Mouse (Mus musculus): Measurements from ENCODE around the gene Iyd. TPM values are rescaled to one million over a fixed set of nuclear protein-coding genes. Genes with fewer than 3 reads are reported as not detected.

Gene Iyd
- total RNA-seq, 2 experiments from 2014 or later: 8.2 to 9.9 TPM

DNA sequence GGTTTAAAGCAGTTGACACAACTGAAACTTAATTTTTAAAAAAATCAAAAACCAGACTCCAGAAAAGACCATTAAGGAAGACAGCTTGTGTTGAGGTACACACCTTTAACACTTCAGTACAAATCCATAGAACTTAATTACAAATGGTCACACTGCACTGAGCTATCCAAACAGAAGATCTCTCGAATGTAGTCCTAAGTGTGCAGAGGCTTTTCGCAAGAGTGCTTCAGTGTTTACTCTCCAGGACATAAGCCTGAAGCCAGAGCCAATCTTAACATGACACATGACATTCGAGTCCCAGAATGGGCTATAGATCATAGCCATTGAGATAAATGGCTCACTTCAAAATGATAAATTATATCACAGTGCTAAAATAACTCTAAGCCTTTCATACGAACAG is 25.1 kb downstream of the Iyd start:
- DNase-seq (ENCODE audit: low spot score in 2 of 2): no peak
- no peak for TF ChIP-seq CTCF (conservative IDR thresholded peaks at IDR 0.05)
- Histone ChIP-seq H3K4me3 (no peak overlapping the region), H3K27ac (no peak overlapping the region)

DNA sequence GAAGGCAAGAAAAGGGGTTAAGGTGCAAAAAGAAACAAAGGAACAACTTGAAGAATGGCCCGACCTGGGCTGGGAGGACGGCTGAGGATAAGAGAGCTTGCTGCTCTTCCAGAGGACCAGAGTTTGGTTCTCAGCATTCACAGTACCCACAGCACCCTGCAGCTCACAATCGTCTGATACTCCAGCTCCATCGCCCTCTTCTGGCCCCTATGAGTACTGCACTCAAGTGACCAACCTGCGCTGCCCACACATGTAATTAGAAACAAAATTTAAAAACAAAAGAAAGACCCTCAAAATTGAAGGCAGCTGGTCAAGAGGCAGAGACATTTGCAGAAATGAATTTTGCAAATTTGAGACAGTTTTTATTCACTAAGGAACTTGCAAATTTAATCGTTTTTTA is 27.8 kb downstream of the Iyd start:
- TF ChIP-seq CTCF (conservative IDR thresholded peaks at IDR 0.05): peak; percentile 58
- no peak overlapping the region for H3K27ac ChIP-seq
- no peak for DNase-seq (ENCODE audit: low spot score in 2 of 2)

DNA sequence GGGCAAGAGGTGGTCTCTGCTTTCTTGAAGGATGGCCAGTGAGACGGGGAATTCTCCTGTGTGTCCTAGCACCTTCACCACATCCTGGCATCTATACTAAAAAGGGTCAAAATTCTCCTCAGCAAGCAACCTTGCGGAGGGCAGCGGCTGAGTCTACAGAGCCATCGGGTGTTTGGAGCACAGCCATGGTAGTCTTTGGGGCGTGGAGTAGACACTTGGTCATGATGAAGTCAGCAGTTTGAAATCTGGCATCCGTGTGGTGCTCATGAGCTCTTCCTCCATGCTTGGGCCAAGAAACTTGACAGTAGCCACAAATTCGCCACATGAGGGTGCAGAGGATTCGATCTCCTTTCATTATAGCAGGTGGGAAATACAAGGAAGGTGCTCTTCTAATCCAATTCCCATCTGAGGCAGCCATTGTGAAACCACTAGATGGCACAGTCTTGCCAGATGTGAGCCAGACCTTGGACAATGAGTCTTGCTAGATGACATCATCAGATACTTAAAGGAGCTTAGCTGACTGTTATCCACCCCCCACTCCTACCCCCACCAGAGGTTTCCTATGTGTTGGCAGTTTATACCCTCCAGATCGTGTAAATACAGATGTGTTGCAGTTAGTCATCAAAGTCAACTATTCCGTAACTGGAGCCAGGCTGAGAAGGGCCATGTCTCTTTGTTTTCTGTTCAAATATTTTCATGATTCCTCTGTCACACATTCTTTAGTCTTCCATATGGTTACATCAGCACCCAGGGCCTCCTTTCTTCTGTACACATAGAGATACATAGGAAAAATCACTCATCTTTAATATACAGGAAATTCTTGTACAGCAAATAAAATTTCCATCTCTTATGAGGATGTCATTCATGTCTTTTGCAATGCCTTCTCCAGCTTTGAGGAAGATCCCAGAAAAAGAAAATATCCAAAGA is 32.9 kb downstream of the Iyd start:
- TF ChIP-seq CTCF (conservative IDR thresholded peaks at IDR 0.05): peak; percentile 84
- DNase-seq (ENCODE audit: low spot score in 2 of 2): peak; percentile 18 to 23
- Histone ChIP-seq H3K4me3 (no peak overlapping the region), H3K27ac (no peak overlapping the region)

More for the DNA sequence above, 27.8 kb downstream of the Iyd start:
- no peak overlapping the region for H3K4me3 ChIP-seq

DNA sequence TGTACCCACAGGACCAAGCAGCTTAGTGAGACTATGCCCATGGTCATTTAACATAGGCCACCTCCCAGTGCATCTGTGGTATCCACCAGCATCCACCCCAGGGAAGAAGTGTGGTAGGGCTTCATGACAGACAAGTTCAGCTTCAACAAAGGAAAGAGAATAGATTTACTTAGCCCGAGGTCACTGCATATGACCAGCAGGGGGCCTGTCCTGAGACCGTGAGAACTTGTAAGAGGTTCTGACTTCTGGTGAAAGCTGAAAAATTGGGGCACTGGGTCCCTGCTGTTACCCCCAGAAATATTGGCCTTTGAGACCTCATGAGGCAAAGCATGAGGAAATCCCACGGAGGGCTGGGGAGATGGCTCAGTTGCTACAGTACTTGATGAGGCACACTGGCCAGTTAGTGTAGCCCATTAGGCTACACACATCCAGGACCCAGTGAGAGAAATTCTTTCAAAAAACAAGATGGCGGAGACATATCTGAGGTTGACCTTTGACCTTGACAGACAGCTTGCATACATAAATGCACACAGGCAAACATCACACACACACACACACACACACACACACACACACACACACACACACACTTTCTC is 34.0 kb downstream of the Iyd start:
- no peak for DNase-seq (ENCODE audit: low spot score in 2 of 2)
- Histone ChIP-seq H3K27ac (no peak overlapping the region), H3K4me3 (no peak overlapping the region)
- peak; percentile 69 for TF ChIP-seq CTCF (conservative IDR thresholded peaks at IDR 0.05)

DNA sequence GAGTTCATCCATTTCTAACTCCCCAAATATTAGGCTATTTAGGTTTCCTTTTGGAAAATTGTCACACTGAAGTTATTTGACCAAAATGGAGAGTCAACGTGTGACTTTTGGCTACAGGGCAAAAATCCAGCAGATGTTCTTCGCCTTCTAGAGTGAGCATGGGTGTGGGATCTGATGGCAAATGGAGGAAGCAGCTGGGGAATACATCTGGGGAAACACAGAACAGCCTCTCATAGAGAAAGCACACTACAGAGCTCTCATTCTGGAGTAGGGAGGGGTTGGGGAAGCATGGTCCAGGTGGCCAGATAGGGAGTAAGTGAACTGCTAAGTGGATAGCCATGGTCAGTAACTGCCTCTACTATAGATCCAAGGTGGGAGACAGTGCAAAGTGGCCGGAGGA is 50.6 kb downstream of the Iyd start:
- TF ChIP-seq CTCF (conservative IDR thresholded peaks at IDR 0.05): no peak
- no peak overlapping the region for H3K27ac ChIP-seq

DNA sequence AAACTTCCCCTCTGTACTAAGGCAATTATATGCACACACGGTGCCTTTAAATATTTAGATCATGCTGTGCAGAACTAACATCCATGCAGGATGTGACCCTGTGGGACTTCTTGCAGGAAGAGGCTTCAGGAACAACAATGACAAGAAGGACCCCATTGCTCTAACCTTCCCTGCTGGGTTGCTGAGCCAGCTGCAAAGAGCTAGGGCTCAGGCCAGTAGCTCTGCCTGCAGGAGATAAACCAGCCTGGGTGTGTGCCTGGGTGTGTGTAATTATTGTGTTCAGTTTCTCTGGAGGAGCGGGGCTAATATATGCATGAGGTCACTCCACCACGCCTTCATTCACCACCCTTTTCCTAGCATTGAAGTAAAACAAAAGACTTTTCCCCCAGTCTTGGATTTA is 51.8 kb downstream of the Iyd start:
- Histone ChIP-seq H3K4me3 (no peak overlapping the region), H3K27ac (no peak overlapping the region)
- no peak for DNase-seq (ENCODE audit: low spot score in 2 of 2)
- no peak for TF ChIP-seq CTCF (conservative IDR thresholded peaks at IDR 0.05)

More for the DNA sequence above, 50.6 kb downstream of the Iyd start:
- H3K4me3 ChIP-seq: no peak overlapping the region
- DNase-seq (ENCODE audit: low spot score in 2 of 2): no peak

DNA sequence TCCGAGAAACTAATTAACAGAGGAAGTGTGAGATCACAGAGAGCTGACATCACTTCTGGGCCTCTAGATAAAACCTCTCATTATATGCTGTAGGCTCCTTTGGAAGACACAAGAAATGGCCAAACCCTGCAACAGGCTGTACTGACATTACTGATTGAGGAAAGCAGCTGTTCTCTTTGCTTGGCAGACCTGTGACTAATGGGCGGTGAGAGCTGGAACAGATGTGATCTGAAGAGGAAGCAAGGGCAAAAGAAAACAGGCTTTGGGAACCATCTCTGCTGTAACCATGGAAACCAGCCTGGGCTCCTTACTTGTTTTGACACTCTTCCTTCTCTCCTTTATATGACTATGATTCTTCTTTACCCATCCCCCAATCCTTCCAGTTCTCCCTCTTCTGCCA is 56.7 kb downstream of the Iyd start:
- TF ChIP-seq CTCF (conservative IDR thresholded peaks at IDR 0.05): no peak
- Histone ChIP-seq H3K27ac (no peak overlapping the region), H3K4me3 (no peak overlapping the region)
- DNase-seq (ENCODE audit: low spot score in 2 of 2): no peak

DNA sequence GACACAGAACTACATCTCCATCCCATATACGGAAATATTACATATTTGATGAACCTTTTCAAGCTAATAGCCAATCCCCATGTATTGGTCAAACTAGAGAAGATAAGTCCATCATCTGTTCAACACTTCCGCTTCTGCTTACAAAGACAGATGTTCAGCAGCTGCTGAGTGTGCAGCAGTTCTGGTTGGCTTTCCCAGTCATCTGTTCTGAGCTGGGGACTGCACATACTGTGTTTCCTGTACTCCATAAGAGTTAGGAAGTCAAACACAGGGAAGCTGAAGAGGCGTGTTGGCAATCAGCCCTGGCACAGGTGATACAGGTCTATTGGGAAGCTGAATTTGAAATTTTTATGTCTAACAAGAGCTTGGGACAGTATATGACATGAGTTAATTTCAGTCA is 57.7 kb downstream of the Iyd start:
- Histone ChIP-seq H3K27ac (no peak overlapping the region), H3K4me3 (no peak overlapping the region)
- TF ChIP-seq CTCF (conservative IDR thresholded peaks at IDR 0.05): no peak
- no peak for DNase-seq (ENCODE audit: low spot score in 2 of 2)

Other genes starting within 250 kb of the Iyd start
- 10 to 100 TPM; 19.9 to 20.0 TPM for gene Ppp1r14c, start 174.2 kb upstream of the Iyd start, total RNA-seq (2021)
- 10 to 100 TPM; 14.2 to 15.9 TPM for gene Plekhg1, start 200.1 kb downstream of the Iyd start, total RNA-seq (2021)

Data from layer of hippocampus, adult 2 months (tissue).